Mouse (Mus musculus): ENCODE measurements at regions not wholly inside any gene's neighbourhood (a gene's known extent, or its start where the extent isn't known, plus 50 kb on each side); places are given as distances from the start of the nearest gene placed in this dataset.
A peak's percentile ranks its signal among the peaks of the same experiment; 100 is the strongest.

DNA sequence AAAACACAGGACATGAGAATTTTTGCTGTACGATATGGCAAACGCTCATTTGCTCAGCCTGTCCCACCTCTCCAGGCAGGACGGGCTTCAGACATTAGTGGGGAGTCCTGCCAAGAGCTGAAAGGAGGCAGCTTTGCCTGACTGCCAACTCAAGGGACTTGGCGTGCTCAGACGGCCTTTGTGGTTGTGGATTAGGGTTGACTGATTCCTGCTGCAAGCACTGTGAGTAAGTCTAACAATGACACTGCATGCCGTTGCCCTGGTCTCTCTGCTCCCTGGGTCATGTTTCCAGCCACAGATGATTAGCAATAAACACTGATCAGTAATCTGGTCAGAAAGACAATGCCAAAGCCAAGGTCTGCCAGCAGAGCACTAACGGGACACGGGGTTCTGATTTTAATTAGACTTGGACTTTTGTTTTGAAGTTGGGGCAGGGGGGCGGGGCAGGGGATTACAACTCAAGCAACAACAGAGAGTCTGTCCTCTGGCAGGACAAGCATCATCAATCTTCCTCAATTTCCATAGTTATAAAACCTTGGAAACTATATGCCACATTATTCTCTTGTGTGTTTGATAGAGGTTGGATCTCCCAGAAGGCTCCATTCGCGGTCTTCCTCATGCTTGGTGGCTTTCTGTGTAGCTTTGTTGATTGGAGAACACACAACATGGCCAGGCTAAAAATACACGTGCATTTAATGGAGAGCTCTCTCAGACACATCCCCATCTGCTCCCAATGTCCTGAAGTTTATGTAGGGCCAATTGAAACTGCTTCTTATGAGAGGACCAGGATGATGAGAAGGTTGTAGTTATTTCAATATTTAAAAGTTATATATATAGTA, 486.6 kb downstream of the Ebf1 start:
- Histone ChIP-seq H3K27ac (ENCODE audit: low read depth, low read length) (no peak overlapping the region), H3K36me3 (ENCODE audit: control insufficient read depth, insufficient read depth, low read length) (no peaks in the 10 kb centered on the region), H3K4me1 (ENCODE audit: control insufficient read depth, insufficient read depth, low read length) (peaks cover 3% of the 10 kb centered on the region; the same call in 1 of the 2 replicates), H3K27me3 (ENCODE audit: control insufficient read depth, insufficient read depth, low read length) (no peaks in the 10 kb centered on the region), H3K9me3 (ENCODE audit: control insufficient read depth, low read length) (no peaks in the 10 kb centered on the region), H3K4me3 (ENCODE audit: low read depth, low read length) (no peak overlapping the region), H3K4me2 (no peak overlapping the region), H3K9ac (ENCODE audit: low read length) (no peak overlapping the region)
- 42% methylated on average over 12 of the region's 12 CpGs for WGBS
- ATAC-seq (ENCODE audit: low FRiP score) (peak; percentile 55; the same call in 1 of the 2 replicates), DNase-seq (ENCODE audit: low spot score, missing footprints) (peak; percentile 87)

DNA sequence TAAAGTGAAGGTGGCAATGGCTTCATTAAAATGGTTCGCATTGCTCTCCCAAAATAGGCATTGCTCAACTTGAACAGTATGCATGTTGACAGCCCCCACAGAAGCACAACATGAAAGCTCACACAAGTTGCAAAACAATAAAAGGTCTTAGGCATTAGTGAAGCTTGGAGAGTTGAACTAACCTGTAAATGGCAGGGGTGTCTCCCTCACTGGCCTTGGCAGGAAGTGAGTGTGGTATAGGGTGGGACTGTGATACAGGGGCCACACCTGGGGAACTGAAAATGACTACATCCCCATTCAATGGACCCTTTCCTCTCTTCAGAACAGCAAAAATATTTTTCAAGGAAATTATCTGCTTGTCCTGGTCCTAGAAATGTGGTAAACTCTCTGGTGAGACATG, 499.6 kb downstream of the Ebf1 start:
- no peaks in the 10 kb centered on the region for H3K9me3 ChIP-seq (ENCODE audit: control insufficient read depth, low read length)
- ATAC-seq (ENCODE audit: low FRiP score) (no peak), DNase-seq (ENCODE audit: low spot score, missing footprints) (no peak)
- no peak overlapping the region for H3K9ac ChIP-seq (ENCODE audit: low read length)
- no peaks in the 10 kb centered on the region for H3K27me3 ChIP-seq (ENCODE audit: control insufficient read depth, insufficient read depth, low read length)
- H3K27ac ChIP-seq (ENCODE audit: low read depth, low read length): no peak overlapping the region
- 84% methylated on average over 1 of the region's 1 CpGs for WGBS
- H3K4me3 ChIP-seq (ENCODE audit: low read depth, low read length): no peak overlapping the region
- H3K4me1 ChIP-seq (ENCODE audit: control insufficient read depth, insufficient read depth, low read length): no peaks in the 10 kb centered on the region
- no peak overlapping the region for H3K4me2 ChIP-seq
- H3K36me3 ChIP-seq (ENCODE audit: control insufficient read depth, insufficient read depth, low read length): no peaks in the 10 kb centered on the region

DNA sequence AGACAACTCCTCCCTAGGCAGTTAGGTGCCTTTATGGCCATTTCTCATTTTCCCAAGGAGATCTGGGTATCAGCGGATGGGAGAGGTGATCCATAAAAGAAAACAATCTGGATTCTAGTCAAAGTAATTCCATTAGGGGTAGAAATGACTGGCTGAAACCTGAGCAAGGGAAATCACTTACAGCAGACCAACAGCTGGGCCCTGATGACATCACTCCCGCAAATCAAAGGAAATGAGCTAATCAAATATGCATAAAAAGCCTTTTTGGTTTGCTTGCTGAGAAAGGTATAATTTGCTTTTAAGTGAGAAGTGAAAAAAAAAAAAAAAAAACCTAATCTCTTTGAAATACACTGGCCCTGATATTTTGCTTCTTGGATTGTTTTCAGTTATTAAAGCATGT, 506.2 kb downstream of the Ebf1 start:
- no peaks in the 10 kb centered on the region for H3K36me3 ChIP-seq (ENCODE audit: control insufficient read depth, insufficient read depth, low read length)
- no peak overlapping the region for H3K4me3 ChIP-seq (ENCODE audit: low read depth, low read length)
- H3K9me3 ChIP-seq (ENCODE audit: control insufficient read depth, low read length): no peaks in the 10 kb centered on the region
- no peaks in the 10 kb centered on the region for H3K27me3 ChIP-seq (ENCODE audit: control insufficient read depth, insufficient read depth, low read length)
- ATAC-seq (ENCODE audit: low FRiP score): no peak
- 72% methylated on average over 2 of the region's 2 CpGs for WGBS
- H3K4me1 ChIP-seq (ENCODE audit: control insufficient read depth, insufficient read depth, low read length): no peaks in the 10 kb centered on the region
- no peak overlapping the region for H3K4me2 ChIP-seq
- no peak overlapping the region for H3K9ac ChIP-seq (ENCODE audit: low read length)
- H3K27ac ChIP-seq (ENCODE audit: low read depth, low read length): no peak overlapping the region
- no peak for DNase-seq (ENCODE audit: low spot score, missing footprints)

DNA sequence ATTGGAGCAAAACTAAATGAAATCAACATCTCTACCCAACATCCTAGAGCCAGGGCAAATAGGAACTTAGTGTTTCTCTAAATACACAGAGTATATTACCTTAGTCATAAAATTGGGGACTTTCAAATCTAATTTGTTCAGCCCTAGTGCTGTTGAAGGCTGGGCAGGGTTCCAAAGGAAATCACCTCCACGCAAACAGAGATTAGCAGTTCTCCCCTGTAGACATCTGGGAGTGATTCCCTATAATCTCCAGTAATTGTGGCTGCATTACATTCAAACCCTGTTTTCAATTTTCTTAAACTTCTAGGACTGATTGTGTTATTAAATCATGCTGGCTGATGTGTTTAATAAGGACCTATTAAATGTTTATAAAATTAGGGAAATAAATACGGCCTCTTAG, 519.7 kb downstream of the Ebf1 start:
- ATAC-seq (ENCODE audit: low FRiP score) (no peak), DNase-seq (ENCODE audit: low spot score, missing footprints) (no peak)
- Histone ChIP-seq H3K9me3 (ENCODE audit: control insufficient read depth, low read length) (no peaks in the 10 kb centered on the region), H3K4me3 (ENCODE audit: low read depth, low read length) (no peak overlapping the region), H3K27me3 (ENCODE audit: control insufficient read depth, insufficient read depth, low read length) (no peaks in the 10 kb centered on the region), H3K4me1 (ENCODE audit: control insufficient read depth, insufficient read depth, low read length) (no peaks in the 10 kb centered on the region), H3K27ac (ENCODE audit: low read depth, low read length) (no peak overlapping the region), H3K9ac (ENCODE audit: low read length) (no peak overlapping the region), H3K4me2 (no peak overlapping the region), H3K36me3 (ENCODE audit: control insufficient read depth, insufficient read depth, low read length) (no peaks in the 10 kb centered on the region)
- WGBS: 85% methylated on average over 2 of the region's 2 CpGs

DNA sequence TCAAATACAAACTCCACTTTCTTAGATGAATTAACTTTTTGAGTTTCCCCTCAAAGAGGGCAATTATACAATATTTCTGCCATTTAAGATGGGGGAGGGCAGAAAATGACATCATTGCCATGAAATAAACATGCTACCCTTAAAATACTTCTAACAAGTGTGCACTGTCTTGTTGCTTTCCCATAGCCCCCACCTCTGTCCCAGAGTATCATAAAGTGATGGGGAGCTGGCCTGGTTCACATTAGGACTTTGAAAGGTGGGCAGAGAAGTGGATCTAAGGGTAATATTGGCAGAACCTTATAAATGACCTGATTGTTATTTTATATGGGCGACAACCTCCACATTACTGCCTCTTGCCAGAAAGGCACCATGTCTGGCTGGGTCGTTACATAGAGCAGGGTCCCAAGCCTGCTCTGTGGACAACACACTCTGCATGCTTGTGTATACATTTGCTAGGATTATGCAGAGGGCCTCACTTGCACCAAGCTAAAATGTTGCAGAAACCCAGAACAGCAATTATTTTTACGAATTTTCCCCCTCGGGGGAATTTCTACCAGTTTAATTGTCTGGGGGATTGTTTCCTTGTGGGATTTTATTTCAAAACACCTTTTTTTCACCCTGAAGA, 521.3 kb downstream of the Ebf1 start:
- H3K27me3 ChIP-seq (ENCODE audit: control insufficient read depth, insufficient read depth, low read length): no peaks in the 10 kb centered on the region
- 77% methylated on average over 4 of the region's 4 CpGs for WGBS
- H3K9ac ChIP-seq (ENCODE audit: low read length): no peak overlapping the region
- no peaks in the 10 kb centered on the region for H3K4me1 ChIP-seq (ENCODE audit: control insufficient read depth, insufficient read depth, low read length)
- no peak overlapping the region for H3K4me3 ChIP-seq (ENCODE audit: low read depth, low read length)
- H3K36me3 ChIP-seq (ENCODE audit: control insufficient read depth, insufficient read depth, low read length): no peaks in the 10 kb centered on the region
- no peaks in the 10 kb centered on the region for H3K9me3 ChIP-seq (ENCODE audit: control insufficient read depth, low read length)
- no peak overlapping the region for H3K27ac ChIP-seq (ENCODE audit: low read depth, low read length)
- DNase-seq (ENCODE audit: low spot score, missing footprints): no peak
- no peak overlapping the region for H3K4me2 ChIP-seq
- no peak for ATAC-seq (ENCODE audit: low FRiP score)

DNA sequence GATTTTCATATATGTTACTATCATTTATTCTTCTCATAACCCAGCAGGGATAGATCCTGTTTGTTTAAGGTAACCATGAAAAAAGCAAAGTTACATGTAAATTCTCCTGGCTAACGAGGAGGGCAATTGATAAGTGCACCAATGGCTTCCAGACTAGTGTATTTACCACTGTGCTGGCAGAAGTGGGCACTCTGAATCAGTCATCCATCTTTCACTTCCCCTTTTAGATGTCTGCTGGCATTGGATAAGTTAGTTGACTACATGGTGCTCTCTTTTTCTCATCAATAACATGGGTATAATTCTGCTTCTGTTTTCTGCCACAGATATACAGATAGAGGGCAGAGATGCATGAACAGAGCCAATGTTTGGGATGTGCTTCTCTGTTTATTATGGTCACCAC, 523.4 kb downstream of the Ebf1 start:
- H3K4me1 ChIP-seq (ENCODE audit: control insufficient read depth, insufficient read depth, low read length): no peaks in the 10 kb centered on the region
- H3K4me2 ChIP-seq: no peak overlapping the region
- no peaks in the 10 kb centered on the region for H3K9me3 ChIP-seq (ENCODE audit: control insufficient read depth, low read length)
- H3K27me3 ChIP-seq (ENCODE audit: control insufficient read depth, insufficient read depth, low read length): no peaks in the 10 kb centered on the region
- no peak for DNase-seq (ENCODE audit: low spot score, missing footprints)
- H3K27ac ChIP-seq (ENCODE audit: low read depth, low read length): no peak overlapping the region
- ATAC-seq (ENCODE audit: low FRiP score): no peak
- no peak overlapping the region for H3K4me3 ChIP-seq (ENCODE audit: low read depth, low read length)
- no peaks in the 10 kb centered on the region for H3K36me3 ChIP-seq (ENCODE audit: control insufficient read depth, insufficient read depth, low read length)
- WGBS: 78% methylated on average over 1 of the region's 1 CpGs
- no peak overlapping the region for H3K9ac ChIP-seq (ENCODE audit: low read length)

DNA sequence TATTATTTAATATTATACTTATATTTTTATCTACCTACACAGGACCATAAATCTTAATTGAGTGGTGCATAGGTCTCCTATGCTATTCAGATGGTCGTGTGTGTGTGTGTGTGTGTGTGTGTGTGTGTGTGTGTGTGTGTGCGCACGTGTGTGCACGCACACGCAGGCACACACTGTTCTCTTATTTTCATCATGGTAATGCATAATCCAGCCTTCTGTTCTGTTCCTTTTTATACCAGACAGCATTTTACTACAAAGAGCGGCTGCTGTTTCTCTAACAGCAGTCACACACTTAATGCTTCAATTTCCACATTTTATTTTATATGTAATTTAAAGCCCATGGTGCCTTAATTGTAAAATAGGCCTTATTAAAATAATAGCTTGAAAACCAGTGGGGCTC, 537.0 kb downstream of the Ebf1 start:
- DNase-seq (ENCODE audit: low spot score, missing footprints) (no peak), ATAC-seq (ENCODE audit: low FRiP score) (no peak)
- no peaks in the 10 kb centered on the region for H3K9me3 ChIP-seq (ENCODE audit: control insufficient read depth, low read length)
- no peaks in the 10 kb centered on the region for H3K36me3 ChIP-seq (ENCODE audit: control insufficient read depth, insufficient read depth, low read length)
- H3K4me3 ChIP-seq (ENCODE audit: low read depth, low read length): no peak overlapping the region
- H3K4me2 ChIP-seq: no peak overlapping the region
- H3K27me3 ChIP-seq (ENCODE audit: control insufficient read depth, insufficient read depth, low read length): no peaks in the 10 kb centered on the region
- H3K27ac ChIP-seq (ENCODE audit: low read depth, low read length): no peak overlapping the region
- H3K4me1 ChIP-seq (ENCODE audit: control insufficient read depth, insufficient read depth, low read length): no peaks in the 10 kb centered on the region
- H3K9ac ChIP-seq (ENCODE audit: low read length): no peak overlapping the region
- WGBS: 92% methylated on average over 6 of the region's 6 CpGs

DNA sequence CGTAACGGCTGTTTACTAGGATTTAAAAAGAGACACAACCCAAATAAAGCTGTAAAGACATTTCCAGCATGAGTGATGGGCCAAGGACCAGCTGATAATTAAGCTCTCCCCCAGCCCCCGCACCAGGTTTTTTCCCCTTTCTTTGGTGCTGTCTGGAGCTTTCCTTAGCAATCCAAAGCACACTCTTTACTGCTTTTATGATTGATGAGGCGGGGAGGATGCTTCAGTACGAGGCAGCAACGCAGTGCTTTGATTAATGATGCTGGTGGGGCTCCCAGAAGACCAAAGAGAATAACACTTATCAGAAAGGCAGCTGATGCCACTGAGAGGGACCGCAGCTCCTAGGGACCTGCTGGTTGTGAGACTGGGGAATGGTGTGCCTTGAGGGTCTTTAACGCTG, 537.4 kb downstream of the Ebf1 start:
- no peaks in the 10 kb centered on the region for H3K4me1 ChIP-seq (ENCODE audit: control insufficient read depth, insufficient read depth, low read length)
- no peak overlapping the region for H3K9ac ChIP-seq (ENCODE audit: low read length)
- no peaks in the 10 kb centered on the region for H3K36me3 ChIP-seq (ENCODE audit: control insufficient read depth, insufficient read depth, low read length)
- no peaks in the 10 kb centered on the region for H3K27me3 ChIP-seq (ENCODE audit: control insufficient read depth, insufficient read depth, low read length)
- WGBS: 82% methylated on average over 8 of the region's 8 CpGs
- no peak overlapping the region for H3K27ac ChIP-seq (ENCODE audit: low read depth, low read length)
- no peak for ATAC-seq (ENCODE audit: low FRiP score)
- no peak for DNase-seq (ENCODE audit: low spot score, missing footprints)
- no peak overlapping the region for H3K4me2 ChIP-seq
- H3K4me3 ChIP-seq (ENCODE audit: low read depth, low read length): no peak overlapping the region
- H3K9me3 ChIP-seq (ENCODE audit: control insufficient read depth, low read length): no peaks in the 10 kb centered on the region

DNA sequence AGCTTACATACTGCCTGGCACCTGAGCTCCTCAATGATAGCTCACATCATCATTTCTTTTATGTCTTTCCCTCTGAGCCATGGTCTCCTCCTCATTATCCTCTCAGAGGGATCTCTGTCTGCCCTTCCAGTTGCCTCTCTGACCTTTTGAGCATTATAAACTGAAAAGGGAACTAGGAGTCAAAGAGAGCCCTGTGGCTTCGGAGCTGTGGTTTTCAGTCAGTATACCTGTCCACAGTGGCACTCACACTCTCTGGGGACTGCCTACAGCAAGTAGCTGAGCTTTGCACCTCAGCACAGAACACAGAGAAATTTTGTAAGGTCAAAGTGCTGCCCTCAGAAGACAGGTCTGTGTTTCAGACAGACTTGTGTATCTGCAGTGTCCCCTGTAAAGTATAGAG, 538.7 kb downstream of the Ebf1 start:
- H3K27me3 ChIP-seq (ENCODE audit: control insufficient read depth, insufficient read depth, low read length): no peaks in the 10 kb centered on the region
- DNase-seq (ENCODE audit: low spot score, missing footprints) (no peak), ATAC-seq (ENCODE audit: low FRiP score) (no peak)
- H3K4me2 ChIP-seq: no peak overlapping the region
- H3K4me1 ChIP-seq (ENCODE audit: control insufficient read depth, insufficient read depth, low read length): no peaks in the 10 kb centered on the region
- H3K9me3 ChIP-seq (ENCODE audit: control insufficient read depth, low read length): no peaks in the 10 kb centered on the region
- no peak overlapping the region for H3K9ac ChIP-seq (ENCODE audit: low read length)
- no peaks in the 10 kb centered on the region for H3K36me3 ChIP-seq (ENCODE audit: control insufficient read depth, insufficient read depth, low read length)
- WGBS: 76% methylated on average over 1 of the region's 1 CpGs
- no peak overlapping the region for H3K27ac ChIP-seq (ENCODE audit: low read depth, low read length)
- H3K4me3 ChIP-seq (ENCODE audit: low read depth, low read length): no peak overlapping the region
